Mouse (Mus musculus) heart, postnatal 14 days (tissue): ENCODE data around the gene Ttc23. TPM values are rescaled to one million over a fixed set of nuclear protein-coding genes. Genes with fewer than 3 reads are reported as not detected.

Source experiments
- DNase-seq, 2 experiments: peaks; one replicate each; pipeline ENCODE4 v3.0.0; 2021 to 2022
- intact Hi-C: fragments of 180-260 bp; cut with DNase I; formaldehyde crosslinking; loops from one replicate; pipeline ENCODE4 v1.15.1; 2025
- total RNA-seq, 2 experiments: library from RNA; stranded (reverse); gene quantifications; 2 replicates each; pipeline ENCODE4 v1.2.3; 2021

Ttc23 gene
- total RNA-seq, 2 experiments from 2014 or later: 21.9 to 22.0 TPM

GRCm38 (mm10) chr7:67692141-67692540, 44.9 kb downstream of the Ttc23 start:
- peak; percentile 49 to 74 for DNase-seq
- intact Hi-C loops: no loop called here

DNA sequence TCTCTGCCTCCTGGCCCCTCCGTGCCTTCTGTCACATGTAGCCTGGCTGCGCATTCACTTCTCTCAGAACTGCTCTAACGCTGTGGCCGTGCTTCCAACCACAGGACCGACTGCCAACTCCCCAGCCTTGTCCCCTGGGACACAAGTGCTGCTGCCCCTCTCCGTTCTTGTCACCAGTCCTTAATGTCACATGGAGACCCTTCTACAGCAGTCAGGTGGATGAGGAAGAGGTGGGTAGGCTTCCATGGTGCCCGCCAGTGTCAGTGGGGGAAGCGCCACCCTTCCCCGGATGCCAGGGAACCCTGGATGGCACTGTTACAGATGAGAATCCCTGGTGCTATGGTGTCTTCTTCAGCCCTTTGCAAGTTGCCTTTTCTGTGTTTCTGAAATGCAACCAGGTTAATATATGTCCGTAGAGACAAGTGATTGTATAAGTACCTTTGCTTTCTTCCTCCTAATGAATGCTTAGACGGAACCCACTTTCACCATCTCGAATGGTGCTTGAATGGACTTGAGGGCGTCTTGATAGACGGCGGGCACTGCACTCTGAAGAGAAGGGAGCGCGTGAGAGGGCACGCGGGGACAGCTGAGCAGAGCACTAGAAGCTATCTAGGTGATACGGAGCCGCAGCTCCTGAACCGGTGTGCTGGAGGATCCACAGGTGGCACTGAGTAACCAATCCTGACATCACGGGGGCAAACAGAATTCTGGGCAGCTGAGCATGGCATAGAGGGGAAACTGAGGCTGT, 45.8 kb downstream of the Ttc23 start:
- intact Hi-C loops: no loop called here
- no peak for DNase-seq

- no peak for DNase-seq
- intact Hi-C loops: no loop called here
These were observed 48.7 kb downstream of the Ttc23 start for GRCm38 (mm10) chr7:67695906-67696305.

- intact Hi-C loops: no loop called here
- peak; percentile 39 to 55 for DNase-seq
These were observed 50.9 kb downstream of the Ttc23 start for GRCm38 (mm10) chr7:67697892-67698630.

DNA sequence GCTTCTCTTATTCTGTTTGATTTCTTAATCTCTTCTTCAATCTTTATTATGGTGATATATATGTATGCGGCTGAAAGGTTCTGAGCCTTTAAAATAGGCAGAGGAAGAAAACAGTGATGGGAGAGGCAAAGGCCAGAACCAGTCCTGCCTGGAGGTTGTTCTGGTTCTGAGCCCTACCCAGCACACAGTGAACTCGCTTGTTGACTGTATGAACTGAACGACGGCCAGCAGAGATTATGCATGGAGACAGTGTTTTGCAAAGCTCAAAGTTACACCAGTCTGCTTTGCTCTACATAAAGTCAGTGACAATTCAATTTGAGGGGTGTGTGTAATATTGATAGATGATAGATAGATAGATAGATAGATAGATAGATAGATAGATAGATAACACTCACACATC, 52.1 kb downstream of the Ttc23 start:
- DNase-seq: no peak
- intact Hi-C loops: no loop called here

DNA sequence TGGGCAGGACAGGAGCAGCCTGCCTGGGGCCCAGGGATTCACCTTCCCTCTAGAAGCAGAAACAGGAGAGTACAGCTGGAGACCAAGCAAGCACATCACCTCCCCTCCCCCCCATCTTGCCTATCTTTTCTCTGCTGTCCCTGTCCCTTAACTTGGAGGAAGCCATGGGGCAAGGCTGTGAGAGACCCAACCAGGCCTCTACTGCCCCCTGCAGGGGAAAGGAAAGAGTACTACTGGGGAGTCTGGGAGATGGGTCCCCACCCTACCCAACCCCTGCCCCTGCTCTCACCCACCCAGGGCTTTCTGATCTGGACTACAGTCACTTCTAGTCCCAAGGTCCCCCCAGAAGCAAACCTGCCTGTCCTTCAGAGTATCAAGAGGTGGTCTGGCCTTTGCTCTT, 53.6 kb downstream of the Ttc23 start:
- intact Hi-C loops: loop anchor here (1.0 kb wide), 1 partner anchor 29 kb away; no protein-coding TSS in a partner anchor
- DNase-seq: peak; percentile 49 to 71

DNA sequence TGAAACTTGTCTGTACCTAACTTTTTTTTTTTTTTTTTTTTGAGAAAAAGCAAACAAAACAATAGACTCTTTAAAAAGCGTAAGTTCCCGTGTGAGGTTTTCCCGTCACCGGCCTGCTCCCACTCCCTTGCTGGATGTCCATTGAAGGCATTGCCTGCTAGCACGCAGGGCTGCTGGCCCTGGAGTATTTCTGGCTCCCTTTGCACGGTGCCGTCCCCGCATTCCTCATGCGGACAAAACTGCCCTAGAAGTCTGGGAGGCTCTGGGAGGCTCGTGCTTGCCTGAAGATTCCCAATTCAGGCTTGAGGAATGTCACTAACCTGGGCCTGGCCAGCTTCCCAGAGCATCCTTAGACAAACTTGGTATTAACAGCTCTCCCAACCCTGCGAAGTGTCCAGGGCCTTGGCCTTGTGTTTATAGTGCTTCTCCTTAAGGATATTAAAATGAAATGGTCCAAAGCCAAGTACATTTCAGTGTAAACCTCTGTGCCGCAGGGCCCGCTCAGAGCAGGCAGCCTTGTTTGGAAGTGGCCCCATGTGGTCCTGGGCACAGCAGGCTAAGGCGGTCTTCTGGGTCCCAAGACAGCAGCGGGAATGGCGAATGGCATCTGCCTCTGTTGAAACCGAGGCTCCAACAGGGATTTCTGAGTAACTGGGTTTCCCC, 54.2 kb downstream of the Ttc23 start:
- intact Hi-C loops: loop anchor here (1.0 kb wide), 1 partner anchor 29 kb away; no protein-coding TSS in a partner anchor
- DNase-seq: no peak

DNA sequence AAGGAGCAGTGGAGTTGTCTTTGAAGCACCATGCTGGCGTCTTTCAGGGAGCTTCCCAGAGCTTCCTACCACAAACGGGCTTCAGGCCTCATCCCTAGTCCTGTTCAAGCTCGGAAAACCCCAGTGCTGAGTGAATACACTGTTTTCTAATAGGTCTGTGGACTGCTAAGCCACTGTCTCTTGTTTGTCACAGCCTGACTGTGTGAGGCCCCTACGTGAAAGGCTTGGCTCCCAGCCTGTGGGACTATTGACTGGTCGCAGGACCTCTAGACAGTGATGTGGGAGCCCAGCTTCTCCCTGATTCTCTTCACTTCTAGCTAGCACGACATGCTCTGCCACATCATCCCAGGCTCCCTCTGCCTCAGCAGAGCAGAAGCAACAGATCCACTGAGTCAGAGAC, 61.0 kb downstream of the Ttc23 start:
- no peak for DNase-seq
- intact Hi-C loops: no loop called here

DNA sequence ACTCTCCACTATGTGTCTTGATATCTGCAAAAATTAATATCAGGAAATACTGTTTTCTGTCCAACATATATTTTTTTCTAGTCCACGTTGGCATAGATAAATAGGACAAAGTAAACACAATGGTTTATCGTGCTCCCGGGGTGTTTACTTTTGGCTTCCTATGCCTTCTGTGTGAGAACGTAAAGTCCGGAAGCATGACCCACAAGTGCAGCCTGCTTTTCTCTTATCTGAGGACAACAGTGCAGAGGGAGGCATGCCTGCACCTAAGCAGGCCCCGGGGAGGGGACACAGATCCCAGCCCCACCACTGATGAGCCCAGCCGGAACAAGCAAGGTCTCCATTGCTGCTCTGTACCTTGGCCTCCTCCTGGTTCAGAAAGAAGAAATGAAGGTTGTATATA, 63.0 kb downstream of the Ttc23 start:
- intact Hi-C loops: no loop called here
- DNase-seq: no peak

- peak; percentile 56 to 72 for DNase-seq
- intact Hi-C loops: loop anchor here (2.0 kb wide), 1 partner anchor 45 kb away; the partner anchor contains the start of gene Synm
These were observed 66.8 kb downstream of the Ttc23 start for GRCm38 (mm10) chr7:67713820-67714510.

DNA sequence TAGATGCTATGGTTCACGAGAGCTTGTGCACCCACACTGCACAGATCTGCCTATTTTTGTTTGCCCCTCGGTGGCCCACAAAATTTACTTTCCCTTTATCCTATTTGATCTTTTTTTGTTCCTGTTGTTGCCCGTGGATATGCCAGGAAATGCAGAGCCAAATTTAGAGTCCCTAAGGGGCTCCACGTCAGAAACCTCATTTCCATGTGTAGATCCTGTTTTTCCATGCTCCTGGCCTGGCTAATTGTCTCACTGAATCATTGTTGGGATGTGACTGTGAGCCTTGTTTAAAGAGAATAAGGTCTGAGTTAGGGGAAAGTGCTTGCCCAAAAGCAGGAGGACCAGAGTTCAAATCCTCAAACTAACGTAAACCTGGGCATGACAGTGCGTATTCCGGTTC, 68.0 kb downstream of the Ttc23 start:
- intact Hi-C loops: loop anchor here (2.0 kb wide), 1 partner anchor 44 kb away; the partner anchor contains the start of gene Synm
- DNase-seq: peak in 1 of 2 experiments; percentile 33

GRCm38 (mm10) chr7:67716213-67716878, 69.1 kb downstream of the Ttc23 start:
- no peak for DNase-seq
- intact Hi-C loops: no loop called here

DNA sequence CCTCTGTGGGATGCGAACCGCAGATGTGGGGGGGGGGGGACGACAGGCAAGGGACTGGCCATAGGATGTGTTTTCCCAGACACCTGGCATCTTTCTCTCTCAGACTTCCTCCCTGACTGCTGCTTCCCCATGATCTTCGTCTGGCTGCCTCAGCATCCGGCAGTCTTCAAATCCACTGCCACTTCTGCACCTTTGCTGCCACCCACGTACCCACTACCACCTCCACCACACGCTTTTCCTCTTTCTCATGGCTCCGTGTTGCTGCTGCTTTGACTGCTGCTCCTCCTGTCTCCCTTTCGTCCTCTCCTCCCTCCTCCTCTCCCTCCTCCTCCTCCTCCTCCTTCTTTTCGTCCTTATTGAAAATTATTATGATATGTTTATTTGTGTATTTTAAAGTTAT, 69.7 kb downstream of the Ttc23 start:
- intact Hi-C loops: no loop called here
- DNase-seq: no peak

DNA sequence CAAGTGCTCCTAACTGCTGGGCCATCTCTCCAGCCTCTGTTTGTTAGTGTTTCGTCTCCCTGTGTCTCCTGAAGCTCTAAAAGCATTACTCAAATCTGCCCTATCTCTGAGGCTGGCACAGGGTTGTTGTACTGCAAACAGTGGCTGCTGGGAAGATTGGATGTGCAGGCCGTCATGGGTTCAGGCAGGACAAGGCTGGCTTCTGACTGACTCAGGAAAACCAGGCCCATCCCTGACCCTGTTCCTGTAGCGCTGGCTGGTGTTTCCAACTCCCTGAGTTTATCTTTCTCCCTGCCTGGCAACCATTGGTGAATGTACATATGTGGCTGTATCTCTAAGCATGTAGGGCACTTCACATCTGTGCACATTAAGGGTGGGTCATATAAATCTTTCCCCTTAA, 70.3 kb downstream of the Ttc23 start:
- DNase-seq: no peak
- intact Hi-C loops: no loop called here

- peak in 1 of 2 experiments; percentile 47 for DNase-seq
- intact Hi-C loops: no loop called here
These were observed 71.6 kb downstream of the Ttc23 start for GRCm38 (mm10) chr7:67718804-67719203.

GRCm38 (mm10) chr7:67722163-67722562, 75.0 kb downstream of the Ttc23 start:
- intact Hi-C loops: no loop called here
- no peak for DNase-seq

DNA sequence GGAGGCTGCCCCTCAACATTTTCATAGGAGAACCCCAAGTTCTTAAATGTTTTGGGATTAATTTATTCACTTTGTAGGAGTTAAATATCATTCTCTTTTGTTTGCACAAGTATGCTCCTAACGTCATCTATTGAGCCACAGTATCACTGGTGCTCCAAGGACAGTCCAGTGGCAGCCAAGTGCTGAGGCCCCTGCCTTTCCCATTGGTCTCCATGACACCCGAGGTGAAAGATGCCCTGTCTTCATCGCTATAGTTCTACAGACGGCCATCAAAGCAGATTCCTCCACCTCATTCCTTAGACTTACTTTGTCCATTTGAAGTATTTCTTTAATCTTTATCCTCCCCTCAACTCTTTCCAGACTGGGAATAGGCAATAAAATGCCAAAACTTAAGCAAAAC, 77.3 kb downstream of the Ttc23 start:
- intact Hi-C loops: no loop called here
- DNase-seq: no peak

DNA sequence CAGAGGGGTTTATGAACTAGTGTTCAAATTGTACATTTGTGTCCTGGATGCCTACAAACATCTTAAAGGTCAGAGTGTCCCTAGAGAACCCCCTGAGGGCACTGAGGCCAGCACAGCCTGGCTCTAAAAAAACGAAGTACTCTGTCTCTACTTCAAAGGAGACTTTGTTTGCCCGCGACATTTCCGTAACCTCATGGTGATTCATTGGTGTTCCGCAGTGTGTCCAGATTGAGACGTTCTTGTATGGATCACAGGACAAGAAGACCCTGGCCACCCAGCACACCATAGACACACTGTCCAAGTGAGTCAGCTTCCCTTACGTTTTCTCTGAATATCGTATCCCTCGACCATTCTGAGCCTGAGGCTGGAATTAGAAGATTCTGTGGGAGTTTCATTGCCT, 77.8 kb downstream of the Ttc23 start:
- intact Hi-C loops: no loop called here
- no peak for DNase-seq

GRCm38 (mm10) chr7:67728203-67728602, 81.0 kb downstream of the Ttc23 start:
- no peak for DNase-seq
- intact Hi-C loops: no loop called here

DNA sequence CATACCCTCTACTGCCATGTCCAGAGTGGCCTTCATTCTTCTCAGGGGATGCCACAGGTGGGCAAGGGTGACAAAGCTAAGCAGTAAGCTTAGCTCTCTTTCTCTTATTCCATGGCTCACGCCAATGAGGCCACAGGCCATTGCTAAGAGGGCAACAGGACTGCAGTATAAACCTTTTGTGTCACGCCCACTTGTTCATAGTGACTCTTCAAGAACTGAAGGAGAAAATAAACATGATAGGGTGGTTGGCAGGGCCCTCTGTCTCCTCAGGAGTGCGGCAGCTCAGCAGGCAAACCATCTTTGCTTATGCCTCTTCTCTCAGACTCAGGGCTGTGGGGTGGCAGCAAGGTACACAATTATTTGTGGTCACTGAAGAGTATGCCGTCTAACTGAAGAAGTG, 81.6 kb downstream of the Ttc23 start:
- intact Hi-C loops: no loop called here
- no peak for DNase-seq
